Mouse (Mus musculus) heart, postnatal 0 days (tissue): ENCODE measurements at regions not wholly inside any gene's neighbourhood (a gene's known extent, or its start where the extent isn't known, plus 50 kb on each side); places are given as distances from the start of the nearest gene placed in this dataset.

Experiments
- CTCF ChIP-seq: IDR thresholded peaks from 2 replicates; pipeline ENCODE4 v1.5.1; 2016; ENCODE audit warnings: antibody characterized with exemption, control low read depth, low read depth
- EP300 ChIP-seq: IDR thresholded peaks from 2 replicates; pipeline ENCODE4 v1.6.1; 2016; ENCODE audit warnings: antibody characterized with exemption, low read depth

DNA sequence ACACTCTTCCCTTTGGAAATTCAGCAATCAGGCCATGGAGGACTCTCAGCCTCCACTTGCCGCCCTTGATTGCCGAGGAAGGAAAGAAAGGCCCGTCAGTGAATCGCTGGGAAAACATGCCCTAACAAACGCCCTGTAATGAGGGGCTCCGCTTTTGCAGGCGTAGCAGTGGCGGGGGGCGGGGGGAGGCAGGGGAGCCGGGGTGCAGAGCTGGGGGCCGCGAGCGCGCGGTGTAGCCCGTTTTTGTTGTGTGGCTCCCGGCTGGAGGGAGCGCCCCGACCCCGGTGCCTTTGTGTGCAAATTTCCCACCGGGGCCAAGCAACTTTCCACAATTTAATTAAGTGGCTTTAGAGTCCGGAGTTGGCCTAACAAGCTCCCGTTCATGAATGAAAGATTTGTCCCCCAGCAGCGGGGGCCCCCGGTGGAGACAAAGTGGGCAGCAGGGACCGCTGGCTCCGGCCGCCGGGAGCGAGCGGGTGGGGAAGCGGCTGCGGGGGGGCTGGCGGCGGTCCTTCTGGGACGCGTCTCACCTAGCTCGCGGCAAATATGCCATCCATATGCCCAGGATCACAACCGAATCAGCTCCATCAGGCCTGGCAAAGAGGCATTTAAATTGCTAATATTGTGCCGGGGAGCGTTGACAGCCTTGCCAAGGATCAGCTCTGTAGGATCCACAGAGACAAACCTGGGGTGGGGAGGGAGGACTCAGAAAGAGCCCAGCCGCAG is 333.0 kb downstream of the 3100002H09Rik start:
- TF ChIP-seq EP300 (no peak), CTCF (no peak)
